Mouse (Mus musculus) Muller cell, postnatal 12 days (primary cell): ENCODE measurements around the gene Mrpl44.

Source experiments
- DNase-seq: peaks from one replicate; pipeline ENCODE4 v3.0.0-alpha.2; 2015; ENCODE audit errors: inconsistent ontology term

Mrpl44 gene

DNA sequence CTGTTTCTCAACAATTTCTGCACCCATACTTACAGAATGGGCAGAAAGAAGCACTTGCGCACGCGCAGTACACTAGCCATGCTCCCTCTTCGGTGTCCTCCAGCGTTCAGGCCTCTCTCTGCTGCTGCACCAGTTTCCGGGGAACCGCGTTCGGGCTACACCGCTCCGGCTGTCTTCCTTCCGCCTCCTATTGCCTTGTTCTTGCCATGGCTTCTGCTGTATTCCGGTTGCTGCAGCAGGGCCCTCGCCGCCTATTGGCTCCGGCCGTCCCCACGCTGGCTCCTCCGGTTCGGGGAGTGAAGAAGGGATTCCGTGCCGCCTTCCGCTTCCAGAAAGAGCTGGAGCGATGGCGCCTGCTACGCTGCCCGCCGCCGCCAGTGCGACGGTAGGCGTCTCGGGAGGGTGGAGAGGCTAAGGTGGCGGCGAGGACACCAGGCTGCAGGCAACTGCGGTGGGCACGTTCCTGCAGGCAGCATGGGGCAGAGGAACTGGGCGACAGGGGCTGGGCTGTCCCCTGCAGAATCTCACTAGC lies at the start of gene Mrpl44, which contains the start of gene Wdfy1:
Mrpl44 (plus strand) TSS at position 92 of the 532 bp plus-strand sequence.
Wdfy1 (minus strand) TSS at position 217 of the 532 bp plus-strand sequence.
- DNase-seq = peak; percentile 98

DNA sequence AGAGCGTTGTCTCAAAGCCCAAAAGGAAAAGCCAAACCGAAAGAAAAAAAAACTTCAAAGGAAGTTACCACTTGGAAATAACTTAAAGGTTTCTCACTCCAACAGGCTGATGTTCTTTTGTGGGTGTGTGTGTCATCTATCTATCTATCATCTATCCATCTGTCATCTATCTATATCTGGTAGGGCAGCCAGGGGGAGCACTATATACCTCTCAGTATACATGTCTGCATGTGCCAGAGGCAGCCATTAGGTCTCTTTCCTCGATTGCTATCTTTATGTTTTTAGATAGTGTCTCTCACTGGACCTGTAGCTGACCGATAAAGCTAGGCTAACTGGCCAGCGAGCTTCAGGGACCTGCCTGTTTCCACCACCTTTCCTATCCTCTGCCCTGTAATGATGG lies 41.0 kb upstream of the Mrpl44 start:
- no peak for DNase-seq

DNA sequence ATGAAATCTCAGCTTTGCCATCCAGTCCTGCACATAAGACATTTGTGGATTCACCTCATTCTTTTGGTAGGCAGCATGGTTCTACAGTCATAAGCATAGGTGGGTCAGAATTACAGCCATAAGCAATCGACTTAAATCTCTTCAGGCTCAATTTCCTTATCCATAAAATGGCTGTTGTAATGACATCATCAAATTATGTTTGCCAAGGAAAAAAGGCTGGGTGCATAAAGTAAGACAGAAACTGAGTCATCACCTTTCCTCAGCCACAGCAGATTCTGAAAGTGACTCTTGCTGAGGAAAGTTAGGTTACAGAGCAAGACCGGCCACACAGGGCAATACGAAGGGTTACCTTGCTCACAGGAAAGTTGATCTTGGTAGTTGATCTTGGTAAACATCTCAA lies 39.4 kb upstream of the Mrpl44 start:
- no peak for DNase-seq

DNA sequence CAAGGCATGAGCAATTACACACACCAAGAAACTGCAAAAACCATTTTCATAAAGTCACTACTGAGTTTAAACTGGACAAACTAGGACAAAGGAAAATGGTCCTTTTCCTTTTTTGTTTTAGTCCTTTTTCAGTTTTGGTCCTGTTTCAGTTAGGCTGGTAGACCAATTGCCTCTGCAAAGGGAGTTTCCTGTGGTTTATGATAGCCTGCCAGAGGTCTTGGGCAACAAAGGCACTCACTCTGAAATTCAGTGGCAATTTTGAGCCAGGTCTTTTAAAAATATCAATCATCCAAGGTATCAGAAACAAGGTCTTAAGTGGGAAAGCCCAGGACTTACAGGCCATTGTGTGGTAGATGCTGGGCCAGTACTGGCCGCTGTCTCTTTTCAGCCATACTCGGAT lies 36.1 kb upstream of the Mrpl44 start:
- DNase-seq = no peak

DNA sequence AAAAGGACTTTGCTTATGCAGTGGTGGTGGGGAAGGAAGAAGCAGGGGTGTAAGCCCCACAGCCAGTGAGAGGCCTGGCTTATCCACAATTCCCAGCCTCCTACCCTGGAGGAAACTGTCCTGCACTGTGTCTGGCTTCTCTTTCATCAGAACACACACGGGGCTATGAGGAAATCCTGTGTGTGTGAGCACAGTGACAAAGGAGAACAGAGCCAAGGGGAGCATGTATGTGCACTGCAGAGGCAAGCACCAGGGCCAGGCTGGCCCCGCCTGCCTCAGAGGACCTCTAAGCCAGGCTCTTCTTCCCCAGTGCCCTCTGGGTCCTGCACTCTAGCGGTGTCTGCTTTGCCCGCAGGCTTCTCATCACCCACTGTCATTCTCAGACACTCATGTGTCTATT lies 34.8 kb upstream of the Mrpl44 start:
- no peak for DNase-seq

DNA sequence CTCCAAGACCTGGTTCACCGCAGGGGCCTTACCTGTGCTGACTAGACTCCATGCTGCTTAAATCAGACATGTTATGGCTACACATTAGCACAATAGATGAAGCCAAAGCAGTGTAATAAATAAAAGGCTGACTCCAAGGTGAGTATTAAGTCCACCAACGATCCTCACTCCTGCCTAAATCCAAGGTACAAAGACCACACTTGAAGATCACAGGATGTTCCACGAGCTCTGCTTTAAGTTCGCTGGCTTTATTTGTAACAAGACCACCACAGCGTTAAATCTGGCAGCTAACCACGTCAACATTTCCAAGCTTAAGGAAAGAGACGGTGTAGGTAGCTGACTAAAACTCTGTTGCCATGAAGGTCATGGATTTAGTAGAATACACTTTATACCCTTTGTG lies 32.9 kb upstream of the Mrpl44 start:
- no peak for DNase-seq

DNA sequence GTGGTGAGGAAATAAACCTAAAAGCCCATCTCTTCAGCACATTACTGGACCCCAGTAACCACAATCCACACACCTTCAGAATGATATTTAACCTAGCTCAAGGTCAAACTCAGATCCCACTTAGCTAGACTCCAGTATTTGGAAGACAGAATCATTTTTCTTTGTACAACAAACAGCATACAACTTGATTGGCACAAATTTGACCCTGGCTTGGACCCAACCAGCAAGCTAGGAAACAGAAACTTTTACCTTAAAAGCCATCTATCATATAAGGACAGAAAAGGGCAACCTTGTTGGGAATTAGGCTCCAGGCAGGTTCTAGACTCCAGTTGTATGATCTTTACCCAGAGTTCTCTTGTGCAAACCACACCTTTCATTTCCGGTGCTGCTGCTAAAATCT lies 32.4 kb upstream of the Mrpl44 start:
- no peak for DNase-seq

DNA sequence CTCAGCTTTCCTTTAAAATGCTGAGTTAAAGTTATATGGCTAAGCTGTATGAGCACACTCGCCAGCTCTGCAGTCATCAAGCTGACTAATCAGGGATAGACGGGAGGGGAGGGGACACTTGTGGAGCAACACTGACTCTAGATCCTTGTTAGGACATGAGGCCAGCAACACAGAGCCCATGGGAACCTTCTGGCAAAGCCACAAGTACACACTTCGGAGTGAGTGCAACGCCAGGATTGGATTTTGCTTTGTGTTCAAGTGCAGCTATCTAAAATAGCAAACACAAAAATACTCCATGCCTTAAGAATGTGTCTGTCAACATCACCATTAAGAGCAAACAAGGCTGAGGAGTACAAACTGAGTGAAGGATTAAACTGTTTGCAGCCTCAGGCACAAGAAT lies 29.8 kb upstream of the Mrpl44 start:
- no peak for DNase-seq

DNA sequence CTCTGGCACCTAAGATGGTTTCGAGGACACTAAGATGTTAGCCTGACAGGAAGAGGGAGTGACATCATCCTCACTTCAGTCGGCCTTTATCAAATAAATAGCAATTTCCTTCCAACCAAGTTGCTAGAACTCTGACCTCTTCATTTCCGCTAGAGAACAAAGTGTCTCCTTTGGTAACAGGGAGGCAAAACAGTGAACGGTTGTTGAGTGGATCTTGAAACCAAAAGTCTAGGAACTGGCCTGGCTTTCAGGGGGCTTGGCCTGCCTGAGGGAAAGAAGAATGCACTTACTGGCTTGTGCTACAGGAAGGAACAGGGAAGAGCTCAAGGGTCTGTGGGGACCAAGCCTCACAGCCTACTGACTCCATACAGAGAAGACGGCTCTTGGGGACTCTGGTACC lies 24.6 kb upstream of the Mrpl44 start:
- no peak for DNase-seq

DNA sequence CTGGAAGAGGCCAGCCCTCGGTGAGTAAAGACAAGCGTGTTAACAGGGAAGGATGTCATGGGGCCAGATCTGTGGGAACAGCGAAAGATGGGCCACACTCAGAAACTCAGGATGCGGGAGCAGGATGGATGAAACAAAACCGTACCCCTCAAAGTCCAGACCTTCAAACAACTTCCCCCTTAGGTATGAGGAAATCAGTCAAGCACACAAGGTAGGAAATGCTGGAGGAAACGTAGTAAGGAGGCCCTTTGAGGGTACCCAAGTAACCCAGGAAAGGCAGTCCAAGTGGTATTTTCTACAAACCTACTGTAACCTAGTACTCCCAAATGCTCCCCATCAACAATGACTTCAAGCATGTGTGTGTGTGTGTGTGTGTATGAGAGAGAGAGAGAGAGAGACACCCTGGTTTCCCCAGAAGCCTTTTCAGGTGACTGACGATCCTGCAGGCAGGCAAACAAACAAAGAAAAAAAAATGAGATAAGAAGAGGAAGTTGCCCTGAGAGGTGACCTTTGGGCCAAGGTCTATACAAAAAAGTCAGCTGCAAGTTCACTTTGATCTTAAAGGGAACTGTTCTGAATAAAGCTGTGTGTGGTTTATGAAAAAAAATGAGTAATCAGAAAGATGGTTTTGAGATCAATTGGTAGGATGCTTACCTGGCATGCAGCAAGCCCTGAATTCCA lies 23.7 kb upstream of the Mrpl44 start:
- no peak for DNase-seq

DNA sequence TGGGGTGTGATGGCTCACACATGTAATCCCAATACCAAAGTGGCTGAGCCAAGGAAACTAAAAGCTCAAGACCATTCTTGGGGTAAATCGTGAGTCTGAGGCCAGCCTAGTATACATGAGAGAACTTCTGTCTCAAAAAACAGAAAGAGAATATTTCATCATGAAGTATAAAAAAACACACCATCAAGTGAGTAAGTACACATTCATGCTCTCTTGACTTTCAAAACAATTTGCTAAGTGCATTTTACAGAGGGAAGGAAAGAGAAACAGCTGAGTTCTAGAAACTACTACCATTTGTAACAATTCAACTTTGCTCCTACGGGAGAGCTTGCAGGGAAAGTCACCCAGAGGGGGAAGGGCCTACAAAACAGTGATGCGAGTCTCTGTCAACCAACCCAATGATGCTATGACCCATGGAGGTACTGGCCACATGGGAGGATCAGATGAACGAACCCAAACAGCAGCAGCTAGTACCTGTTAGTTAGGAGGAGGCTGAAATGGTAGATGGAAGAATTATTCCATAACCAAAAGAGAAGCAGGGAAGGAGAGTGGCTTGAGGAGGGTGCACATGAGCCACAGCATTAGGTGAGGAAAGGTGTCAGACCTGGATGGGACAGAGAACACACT lies 23.0 kb upstream of the Mrpl44 start:
- no peak for DNase-seq

DNA sequence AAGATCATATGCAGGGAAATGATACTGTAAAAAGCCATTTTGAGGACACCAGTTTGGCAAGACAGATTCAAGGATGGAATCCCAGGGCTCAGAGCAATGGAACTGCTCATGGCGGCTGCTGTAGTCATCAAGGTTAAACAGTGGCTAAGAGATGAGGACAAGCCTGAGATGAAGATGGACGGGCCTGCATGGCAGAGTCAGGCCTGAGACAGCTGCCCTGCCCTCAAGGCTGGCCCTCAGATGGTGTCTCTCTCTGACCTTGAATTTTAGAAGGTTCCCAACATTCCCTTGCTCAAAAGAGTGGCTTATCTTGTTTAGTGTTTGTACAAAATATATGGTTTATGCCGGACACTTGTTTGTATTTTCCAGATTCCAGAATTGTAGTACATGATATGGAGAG lies 22.4 kb upstream of the Mrpl44 start:
- DNase-seq = no peak

DNA sequence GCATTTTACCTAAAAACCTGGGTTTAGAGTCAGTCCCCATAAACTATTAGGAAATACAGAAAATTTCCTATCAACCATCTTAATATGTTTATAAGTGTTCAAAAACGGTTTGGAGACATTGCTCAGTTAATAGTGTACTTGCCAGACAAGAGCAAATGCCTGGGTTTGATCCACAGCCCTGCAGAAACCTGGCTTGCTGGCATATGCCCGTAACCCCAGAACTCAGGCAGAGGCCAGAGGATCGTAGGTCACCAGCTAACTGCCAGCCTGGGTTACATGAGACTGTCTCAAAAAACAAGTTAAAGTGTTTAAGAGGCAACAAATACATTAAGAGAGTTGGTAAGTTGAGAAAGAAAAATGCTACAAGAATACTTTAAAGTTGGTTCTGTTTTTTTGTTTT lies 20.9 kb upstream of the Mrpl44 start:
- DNase-seq = no peak

DNA sequence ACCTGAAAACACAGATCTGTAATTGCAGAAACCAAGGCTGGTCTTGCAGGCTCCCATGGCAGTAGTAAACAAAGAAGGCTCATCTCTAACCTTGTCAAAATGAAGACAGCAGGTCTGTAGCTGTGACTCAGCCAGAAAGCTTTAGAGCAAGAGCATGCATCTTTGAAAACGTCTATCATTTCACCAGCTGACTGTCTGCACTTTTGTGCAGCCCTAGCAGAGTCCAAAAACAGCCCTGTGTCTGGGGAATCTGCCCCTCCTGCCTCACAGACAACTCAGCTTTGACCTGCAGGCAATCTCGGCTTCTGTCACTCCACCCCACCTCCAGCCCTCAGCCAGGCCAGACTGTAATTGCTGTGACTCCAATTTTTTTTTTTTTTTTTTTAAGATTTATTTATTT lies 20.4 kb upstream of the Mrpl44 start:
- DNase-seq = peak; percentile 41

DNA sequence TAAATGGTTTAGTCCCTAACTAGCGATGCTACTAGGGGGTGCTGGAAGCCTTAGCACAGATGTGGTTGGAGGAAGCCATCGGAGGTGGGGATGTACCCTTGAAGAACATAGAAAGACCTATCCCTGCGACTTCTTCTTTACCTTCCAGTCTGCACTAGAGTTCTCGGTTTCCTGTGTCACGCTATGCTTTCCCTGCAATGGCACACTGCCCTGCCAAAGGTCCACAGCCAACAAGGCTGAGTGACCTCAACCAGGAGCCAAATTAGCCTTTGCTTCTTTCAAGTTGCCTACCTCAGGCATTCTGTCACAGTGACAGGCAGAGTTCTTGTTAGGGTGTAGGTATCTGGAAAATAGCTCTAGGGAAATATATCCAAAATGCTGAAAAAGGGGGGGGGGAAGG lies 19.4 kb upstream of the Mrpl44 start:
- DNase-seq = no peak

DNA sequence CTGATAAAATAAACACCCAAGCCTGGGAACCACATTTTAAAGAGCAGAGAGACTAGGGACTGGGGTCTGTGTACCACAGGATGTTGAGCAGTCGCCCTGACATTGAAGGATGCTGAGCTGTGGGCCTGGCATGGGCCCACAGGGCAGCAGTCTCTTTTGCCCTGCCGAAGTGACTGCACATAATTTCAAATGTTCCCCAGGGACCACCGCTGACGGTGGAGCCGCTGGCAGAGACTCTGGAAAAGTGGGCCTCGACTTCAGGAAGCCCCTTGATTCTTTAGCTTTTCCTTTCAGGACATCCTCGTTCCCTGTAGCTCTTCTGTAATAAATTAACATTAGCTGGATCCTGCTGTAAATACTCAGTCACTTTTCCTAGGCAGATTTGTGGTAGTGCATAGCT lies 18.7 kb upstream of the Mrpl44 start:
- no peak for DNase-seq

DNA sequence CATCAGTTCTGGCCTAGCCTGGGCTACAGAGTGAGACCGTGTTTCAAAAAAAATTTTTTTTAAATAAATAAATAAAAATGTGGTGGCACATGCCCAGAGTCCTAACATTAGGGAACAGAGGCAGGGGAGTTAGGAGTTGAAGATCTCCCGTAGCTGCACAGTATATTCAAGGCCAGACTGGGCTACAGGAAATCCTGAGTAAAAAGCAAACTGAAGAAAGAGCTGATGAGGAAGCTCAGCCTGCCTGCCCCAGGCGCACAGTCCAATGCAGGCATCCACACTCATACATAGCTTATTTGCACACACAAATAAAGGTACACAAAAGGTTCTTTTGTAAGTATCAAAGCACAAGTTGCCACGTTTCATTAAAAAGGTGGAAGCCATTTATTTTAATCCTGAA lies 18.2 kb upstream of the Mrpl44 start:
- DNase-seq = no peak

DNA sequence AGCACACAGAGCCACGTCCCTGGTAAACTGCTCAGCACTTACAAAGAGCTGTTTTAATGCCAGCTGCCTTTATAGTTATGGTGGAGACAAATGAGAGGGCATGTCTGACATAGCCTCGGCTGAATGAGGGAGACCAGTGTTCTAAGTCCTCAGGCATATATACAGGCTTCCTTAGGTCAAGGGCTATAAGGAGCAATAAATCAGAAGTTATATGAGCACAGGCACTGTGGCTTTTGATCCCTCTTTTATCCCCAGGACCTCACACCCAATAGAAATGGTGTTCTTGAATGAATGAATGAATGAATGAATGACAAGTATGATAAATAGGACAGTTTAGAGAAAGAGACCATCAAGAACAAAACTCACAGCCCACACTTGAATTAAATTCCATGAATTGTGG lies 16.8 kb upstream of the Mrpl44 start:
- DNase-seq = no peak

DNA sequence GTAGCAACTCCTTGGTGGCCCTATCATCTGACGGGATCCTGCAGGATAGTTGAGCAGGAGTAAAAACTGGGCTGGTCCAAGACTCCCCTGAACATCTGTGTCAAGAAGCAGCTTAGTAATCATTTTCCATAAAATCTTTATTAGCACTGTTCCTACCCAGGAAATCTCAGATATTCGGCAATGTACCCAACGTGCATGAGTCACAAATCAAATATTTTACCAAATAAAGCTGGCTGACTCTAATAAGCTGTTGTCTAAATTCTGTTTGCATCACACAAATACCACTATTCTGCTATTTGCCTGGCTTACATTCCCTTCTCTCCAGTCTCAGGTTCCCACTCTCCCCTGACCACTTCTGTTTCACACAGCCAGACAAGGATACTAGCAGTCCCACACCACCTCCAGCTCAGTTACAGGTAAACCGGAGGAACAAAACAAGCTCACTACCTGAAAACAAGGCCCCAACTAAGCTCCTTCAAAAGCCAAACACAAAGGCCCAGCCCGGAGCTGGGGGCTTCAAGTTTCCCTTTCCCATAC lies 16.3 kb upstream of the Mrpl44 start:
- DNase-seq = peak; percentile 82

DNA sequence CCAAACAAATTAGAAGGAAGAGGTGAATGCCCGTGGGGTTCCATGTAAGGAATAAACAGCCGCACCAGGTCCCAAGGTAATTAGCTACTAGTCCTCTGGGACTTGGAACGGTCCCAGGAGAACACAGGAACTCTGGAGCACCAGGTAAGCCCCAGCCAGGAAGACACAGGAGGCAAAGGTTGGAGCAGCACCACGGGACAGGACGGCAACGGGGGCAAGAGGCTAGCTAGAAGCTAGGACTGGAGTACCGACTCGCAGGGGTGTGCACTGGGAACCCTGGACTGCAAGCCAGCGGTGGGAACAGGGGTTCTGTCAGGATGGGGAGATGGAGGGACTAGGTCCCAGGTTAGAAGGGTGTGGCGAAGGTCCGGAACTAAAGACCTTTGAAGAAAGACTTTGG lies 15.2 kb upstream of the Mrpl44 start:
- DNase-seq = peak; percentile 43

DNA sequence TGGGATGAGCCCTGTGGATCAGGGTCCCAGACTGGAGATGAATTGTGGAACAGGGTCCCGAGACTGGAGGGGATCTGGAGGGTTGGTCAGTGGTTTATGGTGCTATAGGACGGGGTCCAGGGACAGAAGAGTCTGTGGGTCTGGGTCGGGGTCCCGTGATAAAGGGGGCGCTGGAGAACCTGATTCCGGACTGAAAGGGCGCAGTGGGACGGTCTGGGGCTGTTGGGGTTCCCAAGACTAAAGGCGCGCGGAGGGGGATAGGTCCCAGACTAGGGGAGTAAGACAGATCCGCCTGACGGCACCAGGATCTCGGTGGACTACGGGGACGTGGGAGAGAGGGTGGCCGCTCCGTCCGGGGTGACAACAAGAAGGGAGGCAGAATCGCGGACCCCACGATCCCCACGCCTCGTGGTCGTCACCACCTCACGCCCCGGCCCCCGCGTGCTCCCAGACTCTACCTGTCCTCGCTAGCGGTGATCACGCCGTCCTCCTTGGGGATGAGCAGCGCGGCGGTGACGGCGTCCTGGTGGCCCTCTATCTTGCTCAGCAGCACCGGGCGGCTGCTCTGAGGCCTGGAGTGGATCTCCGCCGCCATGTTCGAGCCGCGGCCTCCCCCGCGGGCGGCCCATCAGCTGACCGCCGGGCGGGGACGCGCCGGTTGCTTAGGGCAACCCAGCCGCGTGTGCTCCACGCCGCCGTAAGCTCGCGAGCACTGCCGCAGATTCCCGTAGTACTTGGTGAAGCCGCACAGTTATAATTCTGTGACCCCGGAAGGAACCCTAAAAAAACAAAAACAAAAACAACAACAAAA lies 14.5 kb upstream of the Mrpl44 start:
- DNase-seq = peak; percentile 87

DNA sequence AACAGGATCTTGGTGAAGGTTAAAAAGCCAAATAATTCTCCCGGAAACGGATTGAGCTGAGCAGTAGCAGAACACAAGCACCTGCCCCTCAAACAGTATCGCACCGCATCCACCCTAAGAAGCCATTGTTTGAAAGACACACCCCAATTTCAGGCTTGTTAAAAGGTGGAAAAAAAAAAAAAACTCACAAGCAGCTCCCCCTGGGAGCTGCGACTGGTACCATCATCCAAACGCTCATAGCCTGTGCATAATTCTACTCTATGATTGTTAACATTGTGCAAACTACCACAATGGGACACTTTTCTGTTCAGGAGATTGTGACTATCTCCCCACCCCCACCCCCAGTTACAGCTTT lies 13.9 kb upstream of the Mrpl44 start:
- no peak for DNase-seq
